Mouse (Mus musculus) MEL (cell line): Measurements from ENCODE around the gene Snx32. TPM values are rescaled to one million over a fixed set of nuclear protein-coding genes. Genes with fewer than 3 reads are reported as not detected.

Experiments used
- DNase-seq: peaks from one replicate; pipeline ENCODE4 v3.0.0; 2011; ENCODE audit warnings: low read depth, low spot score
- H3K27ac ChIP-seq: 2 replicates; pipeline ENCODE4 v1.5.1; 2012; ENCODE audit warnings: low read depth, mild to moderate bottlenecking, control low read depth, low read length, moderate library complexity; ENCODE audit not compliant: control insufficient read depth
- H3K27me3 ChIP-seq, 2 experiments: fragments of 150-350 bp in 1 of 2; sonication (generic) in 1 of 2; 2 replicates each; pipeline ENCODE4 v1.6.1; 2012; ENCODE audit warnings: low read length in 2 of 2, mild to moderate bottlenecking in 2 of 2, improper control_type of control experiment in 1 of 2, moderate library complexity in 1 of 2; ENCODE audit not compliant: insufficient read depth in 2 of 2, control insufficient read depth in 1 of 2
- H3K36me3 ChIP-seq, 2 experiments: 2 replicates each; pipeline ENCODE4 v1.6.1; 2012 to 2014; ENCODE audit warnings: low read length in 2 of 2, improper control_type of control experiment in 1 of 2, inconsistent platforms in 1 of 2, mild to moderate bottlenecking in 1 of 2; ENCODE audit not compliant: insufficient read depth in 2 of 2, control insufficient read depth in 1 of 2
- H3K4me1 ChIP-seq, 2 experiments: fragments of 150-350 bp in 1 of 2; sonication (generic) in 1 of 2; 2 replicates each; pipeline ENCODE4 v1.6.1; 2012; ENCODE audit warnings: low read length in 2 of 2, improper control_type of control experiment in 1 of 2, mild to moderate bottlenecking in 1 of 2; ENCODE audit not compliant: insufficient read depth in 2 of 2, control insufficient read depth in 1 of 2
- H3K4me3 ChIP-seq, 2 experiments: fragments of 150-350 bp in 1 of 2; sonication (generic) in 1 of 2; 2 replicates each; pipeline ENCODE4 v1.5.1; 2012; ENCODE audit warnings: low read depth in 2 of 2, low read length in 2 of 2, mild to moderate bottlenecking in 2 of 2, moderate library complexity in 2 of 2, control low read depth in 1 of 2, improper control_type of control experiment in 1 of 2; ENCODE audit not compliant: control insufficient read depth in 1 of 2, insufficient read depth in 1 of 2
- H3K79me2 ChIP-seq: 2 replicates; pipeline ENCODE4 v1.6.1; 2012; ENCODE audit warnings: mild to moderate bottlenecking, low read length, moderate library complexity; ENCODE audit not compliant: control insufficient read depth, poor library complexity, insufficient read depth
- H3K9ac ChIP-seq: 2 replicates; pipeline ENCODE4 v1.6.1; 2012; ENCODE audit warnings: low read depth, mild to moderate bottlenecking, control low read depth, low read length, moderate library complexity; ENCODE audit not compliant: control insufficient read depth, poor library complexity, severe bottlenecking
- H3K9me3 ChIP-seq: fragments of 150-350 bp; sonication (generic); replicated peaks from 2 replicates; pipeline ENCODE4 v1.6.1; 2012; ENCODE audit warnings: mild to moderate bottlenecking, low read length, improper control_type of control experiment, moderate library complexity; ENCODE audit not compliant: insufficient read depth
- CHD1 ChIP-seq: IDR thresholded peaks from 2 replicates; pipeline ENCODE4 v1.6.1; 2012; ENCODE audit warnings: low read depth, mild to moderate bottlenecking, inconsistent platforms, low read length, improper control_type of control experiment
- CTCF ChIP-seq, 3 experiments: IDR thresholded peaks in 2 of 3; conservative IDR thresholded peaks in 1 of 3; 2 replicates each; pipeline ENCODE4 v1.5.1; 2011 to 2012; ENCODE audit warnings: low read length in 3 of 3, low read depth in 2 of 3, mild to moderate bottlenecking in 2 of 3, improper control_type of control experiment in 1 of 3, inconsistent platforms in 1 of 3, mixed read lengths in 1 of 3, moderate library complexity in 1 of 3; ENCODE audit not compliant: control insufficient read depth in 1 of 3, insufficient read depth in 1 of 3, poor library complexity in 1 of 3, severe bottlenecking in 1 of 3
- E2F4 ChIP-seq: IDR thresholded peaks from 2 replicates; pipeline ENCODE4 v1.6.1; 2011; ENCODE audit warnings: low read depth, low read length, improper control_type of control experiment, borderline replicate concordance
- EP300 ChIP-seq, 2 experiments: IDR thresholded peaks; 2 replicates each; pipeline ENCODE4 v1.6.1; 2011; ENCODE audit warnings: improper control_type of control experiment in 2 of 2, low read length in 2 of 2, low read depth in 1 of 2, mild to moderate bottlenecking in 1 of 2
- GABPA ChIP-seq: IDR thresholded peaks from 2 replicates; pipeline ENCODE4 v1.6.1; 2012; ENCODE audit warnings: low read depth, mild to moderate bottlenecking, inconsistent platforms, low read length, improper control_type of control experiment, moderate library complexity
- GATA1 ChIP-seq: IDR thresholded peaks from 2 replicates; pipeline ENCODE4 v1.6.1; 2011; ENCODE audit warnings: low read depth, low read length, improper control_type of control experiment
- MAFK ChIP-seq: IDR thresholded peaks from 2 replicates; pipeline ENCODE4 v1.6.1; 2011; ENCODE audit warnings: low read depth, mild to moderate bottlenecking, low read length, improper control_type of control experiment, borderline replicate concordance
- MAZ ChIP-seq: IDR thresholded peaks from 2 replicates; pipeline ENCODE4 v1.6.1; 2012; ENCODE audit warnings: low read depth, mild to moderate bottlenecking, inconsistent platforms, low read length, improper control_type of control experiment
- MEF2A ChIP-seq: IDR thresholded peaks from 2 replicates; pipeline ENCODE4 v1.6.1; 2014; ENCODE audit warnings: low read depth, mild to moderate bottlenecking, inconsistent platforms, low read length, improper control_type of control experiment; ENCODE audit not compliant: poor library complexity, insufficient replicate concordance, severe bottlenecking; ENCODE audit errors: extremely low read depth
- MXI1 ChIP-seq: IDR thresholded peaks from 2 replicates; pipeline ENCODE4 v1.6.1; 2011; ENCODE audit warnings: mild to moderate bottlenecking, low read depth, low read length, improper control_type of control experiment
- MYC ChIP-seq: IDR thresholded peaks from 2 replicates; pipeline ENCODE4 v1.6.1; 2011; ENCODE audit warnings: low read depth, mild to moderate bottlenecking, low read length, improper control_type of control experiment, moderate library complexity
- RAD21 ChIP-seq: IDR thresholded peaks from 2 replicates; pipeline ENCODE4 v1.6.1; 2011; ENCODE audit warnings: mild to moderate bottlenecking, low read depth, low read length, improper control_type of control experiment
- TCF12 ChIP-seq: IDR thresholded peaks from 2 replicates; pipeline ENCODE4 v1.6.1; 2014; ENCODE audit warnings: low read depth, mild to moderate bottlenecking, inconsistent platforms, low read length, improper control_type of control experiment, moderate library complexity
- ZC3H11A ChIP-seq: IDR thresholded peaks from 2 replicates; pipeline ENCODE4 v1.6.1; 2012; ENCODE audit warnings: low read depth, mild to moderate bottlenecking, inconsistent platforms, low read length, improper control_type of control experiment
- ZNF384 ChIP-seq: IDR thresholded peaks from 2 replicates; pipeline ENCODE4 v1.6.1; 2012; ENCODE audit warnings: low read depth, mild to moderate bottlenecking, inconsistent platforms, low read length, improper control_type of control experiment
- polyA plus RNA-seq, 2 experiments: library from polyadenylated mRNA; stranded (reverse) in 1 of 2; unstranded in 1 of 2; fragments of >175 nt in 1 of 2; fragments of >200 nt in 1 of 2; gene quantifications; 2 replicates each; pipeline versions ENCODE4 v1.2.1 to v1.2.4; 2012; ENCODE audit warnings: low replicate concordance in 2 of 2, low read depth in 1 of 2; ENCODE audit not compliant: insufficient read length in 2 of 2, insufficient read depth in 1 of 2, missing spikeins in 1 of 2
- total RNA-seq: library from RNA; depleted of rRNA; stranded (reverse); fragments of 300-350 nt; gene quantifications from 2 replicates; pipeline ENCODE4 v1.2.3, GENCODE M21; 2012

Gene Snx32
- total and polyA plus RNA-seq, 3 experiments = 1.3 to 2.6 TPM; not detected in 1

DNA sequence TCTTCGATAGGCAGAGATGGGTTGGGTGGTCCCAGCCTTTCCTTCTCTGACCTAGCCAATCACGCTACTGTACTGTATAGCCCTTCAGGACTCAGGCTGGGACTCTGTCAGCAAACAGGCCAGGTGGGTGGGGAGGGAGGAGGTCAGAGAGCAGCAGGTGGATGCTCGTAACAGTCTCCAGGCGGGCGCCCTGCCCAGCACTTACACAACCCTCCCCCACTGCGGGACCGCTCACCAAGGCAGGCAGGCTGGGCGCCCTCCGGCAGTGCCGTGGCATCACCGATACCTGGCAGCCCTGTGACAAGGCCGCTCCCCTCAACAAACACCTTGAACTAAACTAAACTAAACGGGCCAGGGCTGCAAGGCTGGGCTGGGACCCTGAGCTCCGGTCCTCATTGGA is 43.9 kb upstream of the Snx32 start (continued):
- TF ChIP-seq TCF12 = no peak
- TF ChIP-seq, all 39 proteins: peak for 0

DNA sequence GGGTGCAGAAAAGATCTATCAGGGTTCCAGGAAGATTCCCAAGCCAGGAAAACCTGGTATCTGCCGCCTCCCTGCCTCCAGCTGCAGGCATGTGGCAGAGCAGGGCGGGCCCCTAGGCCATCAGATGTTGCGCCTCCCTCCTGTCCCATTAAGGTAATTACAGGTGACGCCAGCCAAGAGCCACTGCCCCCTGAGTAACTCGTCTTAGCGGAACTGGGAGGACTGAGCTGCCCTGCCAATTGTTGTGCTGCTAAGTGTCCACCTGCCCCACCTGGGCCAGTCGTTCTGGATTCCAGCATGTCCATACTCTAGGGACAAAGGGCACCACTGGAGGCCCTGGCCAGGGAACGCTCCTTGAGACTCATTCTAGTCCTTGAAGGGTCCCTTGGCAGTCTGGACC is 43.5 kb upstream of the Snx32 start:
- no peaks in the 10 kb centered on the region for H3K79me2 ChIP-seq
- H3K9ac ChIP-seq = no peak overlapping the region
- H3K9me3 ChIP-seq = no peaks in the 10 kb centered on the region
- H3K4me1 ChIP-seq = peaks cover 0 to 2% of the 10 kb centered on the region in 2 experiments; a peak in 1 of 4 replicates
- no peaks in the 10 kb centered on the region for H3K27me3 ChIP-seq
- no peak for DNase-seq
- no peak overlapping the region for H3K27ac ChIP-seq
- TF ChIP-seq MYC (no peak), CTCF (IDR thresholded peaks at IDR 0.05 in 2 of 3, conservative IDR thresholded peaks at IDR 0.05 in 1 of 3; ENCODE audit: control insufficient read depth in 1 of 3, insufficient read depth in 1 of 3, low read depth in 2 of 3, low read length in 3 of 3, poor library complexity in 1 of 3, severe bottlenecking in 1 of 3) (no peak), RAD21 (no peak), GATA1 (no peak), MAZ (no peak), E2F4 (no peak), CHD1 (no peak), ZNF384 (no peak), GABPA (no peak), MAFK (no peak)
- TF ChIP-seq, all 39 proteins: peak for 0
- no peaks in the 10 kb centered on the region for H3K36me3 ChIP-seq
- no peak overlapping the region for H3K4me3 ChIP-seq

DNA sequence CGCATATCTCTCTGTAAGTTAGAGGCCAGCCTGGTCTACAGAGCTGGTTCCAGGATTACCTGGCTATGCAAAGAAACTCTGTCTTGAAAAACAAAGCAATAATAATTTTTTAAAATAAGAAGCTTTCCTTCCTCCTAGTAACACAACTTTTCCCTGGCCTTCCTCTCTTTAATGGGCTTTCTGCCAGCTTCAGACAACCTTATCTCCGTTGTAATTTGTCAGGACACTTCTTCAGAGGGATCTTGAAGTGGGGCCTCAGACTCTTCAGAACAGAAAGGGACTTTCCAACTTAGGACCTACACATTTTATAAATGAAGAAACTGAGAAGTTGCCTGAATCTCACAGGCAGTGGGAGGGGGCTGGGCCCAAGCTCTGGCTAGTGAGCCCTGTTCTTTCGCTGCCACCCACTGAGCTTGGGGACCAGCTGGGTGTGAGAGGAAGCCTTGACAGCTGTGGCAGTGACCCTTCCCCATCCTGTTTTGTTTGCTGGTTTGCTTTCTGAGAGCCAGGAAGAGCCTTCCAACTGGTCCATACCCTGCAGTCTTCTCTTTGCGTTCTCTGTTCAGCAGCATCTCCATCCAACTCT is 37.2 kb upstream of the Snx32 start:
- H3K4me1 ChIP-seq = peaks cover 0 to 21% of the 10 kb centered on the region in 2 experiments; a peak in 2 of 4 replicates
- no peaks in the 10 kb centered on the region for H3K27me3 ChIP-seq
- peak; percentile 80 for DNase-seq
- peak overlapping the region; percentile 53 for H3K27ac ChIP-seq
- peaks cover 0 to 10% of the 10 kb centered on the region in 2 experiments; a peak in 2 of 4 replicates for H3K36me3 ChIP-seq
- H3K4me3 ChIP-seq = no peak overlapping the region
- no peaks in the 10 kb centered on the region for H3K79me2 ChIP-seq
- no peaks in the 10 kb centered on the region for H3K9me3 ChIP-seq
- TF ChIP-seq RAD21 = no peak
- peak; percentile 66 for TF ChIP-seq GATA1
- no peak for TF ChIP-seq ZC3H11A
- no peak for TF ChIP-seq MEF2A
- TF ChIP-seq MXI1 = no peak
- peak; percentile 11 to 72; a peak in 3 of 4 replicates for TF ChIP-seq EP300 (IDR thresholded peaks at IDR 0.05; ENCODE audit: low read depth in 1 of 2, low read length in 2 of 2)
- no peak overlapping the region; the same call in 1 of the 2 replicates for H3K9ac ChIP-seq
